Mouse (Mus musculus) kidney, adult 2 months (tissue): ENCODE data around the gene H2-Ke6. TPM values are rescaled to one million over a fixed set of nuclear protein-coding genes. Genes with fewer than 3 reads are reported as not detected.
"Not testable (repeated sequence)": the region's sequence is repeated elsewhere in the genome, so short reads cannot be mapped to it uniquely, and the experiment has no call there.

Source experiments
- DNase-seq: peaks from one replicate; pipeline ENCODE4 v3.0.0; 2021
- H3K27ac ChIP-seq: fragments of 200-500 bp; 2 replicates; pipeline ENCODE4 v1.5.1; 2012; ENCODE audit warnings: low read depth, low read length, control low read depth, inconsistent platforms; ENCODE audit not compliant: insufficient read depth
- H3K27me3 ChIP-seq: fragments of 200-500 bp; replicated peaks from 2 replicates; pipeline ENCODE4 v1.6.1; 2012; ENCODE audit warnings: mild to moderate bottlenecking, moderate library complexity, low read length, inconsistent platforms; ENCODE audit not compliant: control insufficient read depth, insufficient read depth
- H3K36me3 ChIP-seq: fragments of 200-500 bp; 2 replicates; pipeline ENCODE4 v1.6.1; 2012; ENCODE audit warnings: mild to moderate bottlenecking, moderate library complexity, low read length, inconsistent platforms; ENCODE audit not compliant: control insufficient read depth, insufficient read depth
- H3K4me1 ChIP-seq: fragments of 200-500 bp; 2 replicates; pipeline ENCODE4 v1.6.1; 2011; ENCODE audit warnings: low read length; ENCODE audit not compliant: control insufficient read depth, insufficient read depth
- H3K4me3 ChIP-seq: fragments of 200-500 bp; 2 replicates; pipeline ENCODE4 v1.5.1; 2011; ENCODE audit warnings: mild to moderate bottlenecking, low read depth, low read length, control low read depth; ENCODE audit not compliant: insufficient read depth
- CTCF ChIP-seq: fragments of 200-500 bp; conservative IDR thresholded peaks from 2 replicates; pipeline ENCODE4 v1.5.1; 2011; ENCODE audit warnings: low read depth, mild to moderate bottlenecking, control low read depth, low read length, moderate library complexity, mixed read lengths; ENCODE audit not compliant: insufficient read depth, insufficient read length
- POLR2A ChIP-seq: fragments of 200-500 bp; IDR thresholded peaks from one replicate; pipeline ENCODE4 v1.6.1; 2011; ENCODE audit warnings: low read depth, low read length, control low read depth
- WGBS: fragments of 180-500 bp; shearing (Covaris S2); methylation state at CpG from one replicate; pipeline ENCODE4 v1.1.7; 2018; 5-methylcytosine and 5-hydroxymethylcytosine counted together
- polyA plus RNA-seq: library from polyadenylated mRNA; depleted of rRNA; stranded (reverse); fragments of >200 nt; gene quantifications from 2 replicates; pipeline ENCODE4 v1.2.3, GENCODE M21; 2012

The H2-Ke6 gene
- polyA plus RNA-seq, 1 experiment: 165 TPM

DNA sequence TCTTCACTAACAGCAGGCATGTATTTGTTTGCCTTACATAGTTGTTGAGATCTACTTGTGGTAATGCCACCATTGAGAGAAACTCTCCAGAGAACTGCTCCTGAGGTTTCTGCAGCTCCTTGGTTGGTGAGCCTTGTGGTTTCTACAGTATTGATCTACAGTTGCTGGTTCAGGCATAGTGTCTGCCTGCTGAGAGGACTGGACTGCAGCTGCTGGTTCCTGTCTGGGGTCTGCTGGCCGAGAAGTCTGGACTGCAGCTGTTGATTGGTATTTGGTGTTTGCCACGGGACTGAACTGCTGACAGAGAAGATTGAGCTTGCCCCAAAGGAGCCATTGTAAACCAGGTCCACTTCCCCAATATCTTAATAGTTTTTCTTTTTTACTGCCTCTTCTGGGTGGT lies 21.3 kb downstream of the H2-Ke6 start:
- Histone ChIP-seq H3K36me3 (no peaks in the 10 kb centered on the region), H3K27me3 (no peaks in the 10 kb centered on the region), H3K4me1 (no peaks in the 10 kb centered on the region), H3K27ac (no peak overlapping the region), H3K4me3 (no peak overlapping the region)
- 52% methylated on average over 2 of the region's 2 CpGs for WGBS
- no peak for DNase-seq
- TF ChIP-seq CTCF: no peak
- no peak for TF ChIP-seq POLR2A

DNA sequence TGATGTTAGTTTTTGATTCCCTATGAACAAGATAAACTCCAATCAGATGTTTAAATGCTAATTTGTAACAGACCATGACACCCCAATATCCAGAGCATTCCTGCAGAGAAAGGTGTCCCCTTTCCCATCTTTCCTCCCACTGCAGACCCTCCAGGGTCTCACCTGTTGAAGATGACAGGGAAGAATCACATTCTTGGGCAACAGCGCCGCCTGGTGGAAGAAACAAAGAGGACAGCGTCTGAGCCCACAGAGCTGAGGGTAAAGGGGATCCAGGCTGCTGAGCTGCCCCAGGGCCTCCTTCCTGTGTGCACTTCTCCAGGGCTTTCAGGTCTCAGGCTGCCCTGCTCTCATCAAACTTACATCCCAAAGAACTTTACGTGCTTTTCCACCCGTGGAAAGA lies 24.4 kb downstream of the H2-Ke6 start:
- no peaks in the 10 kb centered on the region for H3K27me3 ChIP-seq
- H3K4me1 ChIP-seq: no peaks in the 10 kb centered on the region
- H3K4me3 ChIP-seq: no peak overlapping the region
- no peaks in the 10 kb centered on the region for H3K36me3 ChIP-seq
- no peak overlapping the region for H3K27ac ChIP-seq
- TF ChIP-seq CTCF: peak; percentile 62
- no peak for TF ChIP-seq POLR2A
- WGBS: 5% methylated on average over 5 of the region's 5 CpGs
- DNase-seq: peak; percentile 37

DNA sequence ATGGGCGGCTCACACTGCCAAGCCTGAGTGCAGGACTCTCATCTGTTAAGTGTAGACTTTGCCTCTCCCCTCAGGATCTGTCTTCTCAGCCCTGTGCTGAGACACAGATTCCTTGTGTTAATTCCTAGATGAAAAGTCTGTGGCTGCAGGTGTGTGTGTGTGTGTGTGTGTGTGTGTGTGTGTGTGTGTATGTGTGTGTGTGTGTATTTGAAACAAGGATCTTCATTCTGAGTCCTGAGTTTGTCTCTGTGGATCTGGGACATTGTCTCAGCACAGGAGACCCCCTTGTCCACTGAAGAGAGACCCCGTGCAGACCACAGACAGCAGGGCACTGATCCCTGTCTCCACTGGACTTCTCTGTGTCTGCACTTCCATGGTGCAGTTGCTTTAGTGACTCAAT lies 27.1 kb downstream of the H2-Ke6 start:
- not testable (repeated sequence) for H3K36me3 ChIP-seq, H3K27me3 ChIP-seq, H3K4me1 ChIP-seq, DNase-seq, H3K27ac ChIP-seq
- peak overlapping the region; percentile 38; the same call in 1 of the 2 replicates for H3K4me3 ChIP-seq
- WGBS: 69% methylated on average over 2 of the region's 2 CpGs

DNA sequence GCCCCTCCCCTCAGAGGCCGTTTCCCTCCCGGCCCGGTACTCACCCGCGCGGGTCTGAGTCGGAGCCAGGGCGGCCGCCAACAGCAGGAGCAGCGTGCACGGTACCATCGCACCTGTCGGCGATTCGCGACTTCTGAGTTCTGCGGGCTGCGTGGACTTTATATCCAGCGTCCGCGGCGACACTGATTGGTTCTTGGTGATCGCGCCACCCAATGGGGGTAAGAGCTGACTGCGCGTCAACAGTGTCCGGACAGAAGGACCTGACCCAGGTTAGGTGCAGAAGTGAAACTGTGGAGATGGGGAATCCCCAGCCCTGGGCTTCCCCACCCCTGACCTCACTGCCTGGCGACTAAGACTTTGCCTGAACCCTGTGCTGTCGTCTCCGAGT lies 27.7 kb downstream of the H2-Ke6 start, which contains the start of gene H2-K1:
Gene H2-K1, minus strand, starts transcription at position 198 of the 388 bp plus-strand sequence.
- Histone ChIP-seq H3K4me3 (peak within 1 kb of the TSS; percentile 72), H3K4me1 (no peaks in the 10 kb centered on the region), H3K27me3 (no peaks in the 10 kb centered on the region), H3K36me3 (no peaks in the 10 kb centered on the region), H3K27ac (peak within 1 kb of the TSS; percentile 39)
- WGBS: under 1% methylated on average over 30 of the region's 30 CpGs
- TF ChIP-seq CTCF (no peak), POLR2A (peak; percentile 98)
- peak; percentile 97 for DNase-seq

DNA sequence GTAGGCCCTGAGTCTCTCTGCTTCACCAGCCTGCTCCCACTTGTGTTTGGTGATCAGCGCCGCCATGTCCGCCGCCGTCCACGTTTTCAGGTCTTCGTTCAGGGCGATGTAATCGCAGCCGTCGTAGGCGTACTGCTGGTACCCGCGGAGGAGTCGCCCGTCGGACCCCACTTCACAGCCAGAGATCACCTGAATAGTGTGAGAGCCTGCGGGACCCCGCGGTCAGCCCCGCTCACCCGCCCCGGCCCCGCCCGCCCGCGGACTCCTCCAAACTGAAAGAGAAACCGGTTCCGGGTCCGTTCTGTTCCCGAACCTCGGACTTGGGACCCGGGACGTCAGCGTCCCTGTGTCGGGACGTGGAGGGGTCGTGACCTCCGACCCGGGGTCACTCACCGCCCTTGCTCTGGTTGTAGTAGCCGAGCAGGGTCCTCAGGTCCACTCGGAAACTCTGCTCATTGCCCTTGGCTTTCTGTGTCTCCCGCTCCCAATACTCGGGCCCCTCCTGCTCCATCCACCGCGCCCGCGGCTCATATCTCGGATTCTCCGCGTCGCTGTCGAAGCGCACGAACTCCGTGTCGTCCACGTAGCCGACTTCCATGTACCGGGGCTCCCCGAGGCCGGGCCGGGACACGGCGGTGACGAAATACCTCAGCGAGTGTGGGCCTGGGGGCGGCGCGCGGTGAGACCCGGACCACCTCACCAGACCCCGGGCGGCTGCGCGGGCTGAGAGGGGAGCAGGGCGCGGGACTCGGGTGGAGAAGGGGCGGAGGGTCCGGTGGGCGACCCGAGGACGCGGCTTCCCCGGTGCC lies 28.3 kb downstream of the H2-Ke6 start:
- H3K36me3 ChIP-seq: no peaks in the 10 kb centered on the region
- H3K4me1 ChIP-seq: no peaks in the 10 kb centered on the region
- WGBS: 2% methylated on average over 87 of the region's 87 CpGs
- DNase-seq: peak; percentile 59
- H3K27ac ChIP-seq: peak overlapping the region; percentile 6
- peak overlapping the region; percentile 72 for H3K4me3 ChIP-seq
- no peaks in the 10 kb centered on the region for H3K27me3 ChIP-seq
- TF ChIP-seq POLR2A (no peak), CTCF (no peak)

DNA sequence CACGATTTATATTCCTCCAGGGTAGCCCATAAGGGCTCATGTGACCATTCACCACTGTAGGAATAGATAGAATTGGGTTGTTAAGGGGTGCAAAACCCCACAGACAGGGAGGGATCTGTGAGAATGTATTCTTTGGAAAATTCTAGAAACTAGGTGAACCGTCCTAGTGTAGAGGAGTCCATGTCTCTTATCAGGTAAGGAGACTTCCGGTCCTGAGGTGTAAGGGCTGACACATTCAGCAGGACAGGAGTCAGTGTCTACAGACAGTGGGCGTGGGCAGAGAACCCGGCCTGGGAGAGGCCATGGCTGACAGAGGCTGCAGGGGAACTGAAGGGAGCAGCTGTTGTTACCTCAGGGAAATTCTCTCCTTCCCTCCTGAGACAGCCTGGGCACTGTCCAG lies 29.2 kb downstream of the H2-Ke6 start:
- 66% methylated on average over 5 of the region's 5 CpGs for WGBS
- DNase-seq, H3K4me1 ChIP-seq, H3K36me3 ChIP-seq, H3K27me3 ChIP-seq, H3K27ac ChIP-seq: not testable (repeated sequence)
- H3K4me3 ChIP-seq: peak overlapping the region; percentile 5; the same call in 1 of the 2 replicates

DNA sequence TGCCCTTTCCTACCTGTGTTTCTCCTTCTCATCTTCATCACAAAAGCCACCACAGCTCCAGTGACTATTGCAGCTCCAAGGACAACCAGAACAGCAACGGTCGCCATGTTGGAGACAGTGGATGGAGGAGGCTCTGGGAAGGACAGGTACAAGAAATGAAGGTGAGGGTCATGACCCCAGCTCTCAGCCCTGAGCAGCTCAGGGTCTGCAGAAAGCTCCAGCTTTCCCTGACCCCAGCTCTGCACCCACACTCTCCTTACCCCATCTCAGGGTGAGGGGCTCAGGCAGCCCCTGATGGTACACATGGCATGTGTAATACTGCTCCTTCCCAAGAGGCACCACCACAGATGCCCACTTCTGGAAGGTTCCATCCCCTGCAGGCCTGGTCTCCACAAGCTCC lies 30.8 kb downstream of the H2-Ke6 start:
- not testable (repeated sequence) for H3K27ac ChIP-seq, DNase-seq, H3K27me3 ChIP-seq, H3K36me3 ChIP-seq, H3K4me1 ChIP-seq, H3K4me3 ChIP-seq
- WGBS: 94% methylated on average over 2 of the region's 2 CpGs

DNA sequence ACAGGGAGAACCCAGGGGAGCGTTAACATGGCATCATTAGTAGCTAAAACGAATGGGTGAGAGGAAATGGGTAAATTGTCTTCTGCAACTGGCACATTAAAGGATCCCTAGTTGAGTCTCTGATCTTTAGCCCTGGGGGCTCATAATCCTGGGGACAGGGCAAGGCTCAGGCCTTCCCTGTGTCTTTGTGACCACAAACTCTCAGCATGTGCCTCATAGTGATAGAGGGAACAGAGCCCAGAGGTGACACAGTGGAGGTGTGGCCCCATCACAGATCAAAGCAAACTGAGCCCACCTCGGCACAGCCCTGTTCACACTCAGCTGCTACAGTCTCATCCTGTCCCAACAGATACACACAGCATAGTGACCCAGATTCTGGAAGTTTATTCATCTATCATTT lies 32.2 kb downstream of the H2-Ke6 start:
- no peak for DNase-seq
- WGBS: 60% methylated on average over 3 of the region's 3 CpGs
- Histone ChIP-seq H3K36me3 (no peaks in the 10 kb centered on the region), H3K27ac (no peak overlapping the region), H3K4me1 (no peaks in the 10 kb centered on the region), H3K27me3 (no peaks in the 10 kb centered on the region), H3K4me3 (no peak overlapping the region)
- TF ChIP-seq POLR2A: no peak
- no peak for TF ChIP-seq CTCF
